Mouse (Mus musculus) hindbrain, embryonic 13.5 days (tissue): Measurements from ENCODE around the gene Pik3ap1. TPM values are rescaled to one million over a fixed set of nuclear protein-coding genes. Genes with fewer than 3 reads are reported as not detected.
A peak's percentile ranks its signal among the peaks of the same experiment; 100 is the strongest.

Experiments used
- ATAC-seq: fragments of 200-750 bp; cut with Nextera tagmentation; 2 replicates; pipeline ENCODE4 v1.8.0; 2017; ENCODE audit warnings: moderate TSS enrichment; ENCODE audit not compliant: low FRiP score
- H3K27ac ChIP-seq: fragments of 300-500 bp; sonication (generic); 2 replicates; pipeline ENCODE4 v1.5.1; 2015; ENCODE audit warnings: inconsistent platforms, mild to moderate bottlenecking, moderate library complexity
- H3K27me3 ChIP-seq: fragments of 300-500 bp; sonication (generic); 2 replicates; pipeline ENCODE4 v1.6.1; 2015; ENCODE audit warnings: mild to moderate bottlenecking, inconsistent platforms
- H3K36me3 ChIP-seq: fragments of 300-500 bp; sonication (generic); 2 replicates; pipeline ENCODE4 v1.6.1; 2015; ENCODE audit warnings: mild to moderate bottlenecking, inconsistent platforms
- H3K4me1 ChIP-seq: fragments of 300-500 bp; sonication (generic); replicated peaks from 2 replicates; pipeline ENCODE4 v1.6.1; 2015; ENCODE audit warnings: inconsistent platforms
- H3K4me2 ChIP-seq: fragments of 300-500 bp; sonication (generic); 2 replicates; pipeline ENCODE4 v1.6.1; 2015; ENCODE audit warnings: inconsistent platforms, mild to moderate bottlenecking, moderate library complexity
- H3K4me3 ChIP-seq: fragments of 300-500 bp; sonication (generic); 2 replicates; pipeline ENCODE4 v1.5.1; 2015; ENCODE audit warnings: mild to moderate bottlenecking, inconsistent platforms
- H3K9ac ChIP-seq: fragments of 300-500 bp; sonication (generic); 2 replicates; pipeline ENCODE4 v1.6.1; 2015; ENCODE audit warnings: mild to moderate bottlenecking, inconsistent platforms
- H3K9me3 ChIP-seq: fragments of 300-500 bp; sonication (generic); 2 replicates; pipeline ENCODE4 v1.6.1; 2016; ENCODE audit warnings: inconsistent platforms
- WGBS: fragments of 180-500 bp; shearing (Covaris S2); methylation state at CpG from one replicate; pipeline ENCODE4 v1.1.7; 2015; 5-methylcytosine and 5-hydroxymethylcytosine counted together
- polyA plus RNA-seq: library from polyadenylated mRNA; unstranded; fragments of >200 nt; fragmentation: Nextera tagmentation; extraction: Ambion mirVana; gene quantifications from 2 replicates; pipeline ENCODE4 v1.2.1, GENCODE M21; 2015

Pik3ap1 gene
- polyA plus RNA-seq, 1 experiment from 2014 or later: 2.2 TPM

GRCm38 (mm10) chr19:41262712-41263629 lies 121.9 kb downstream of the Pik3ap1 start:
- Histone ChIP-seq H3K4me2 (peak overlapping the region; percentile 77), H3K27me3 (0 out of 2 replicates have a peak, but pooled peaks cover 4% of the 10 kb centered on the region), H3K9ac (peak overlapping the region; percentile 96), H3K4me3 (peak overlapping the region; percentile 92), H3K27ac (peak overlapping the region; percentile 98), H3K4me1 (peaks cover 41% of the 10 kb centered on the region), H3K9me3 (no peaks in the 10 kb centered on the region), H3K36me3 (no peaks in the 10 kb centered on the region)
- peak; percentile 90 for ATAC-seq
- WGBS: 9% methylated on average over 36 of the region's 51 CpGs

GRCm38 (mm10) chr19:41260736-41261135 lies 124.2 kb downstream of the Pik3ap1 start:
- ATAC-seq: no peak
- 96% methylated on average over 3 of the region's 3 CpGs for WGBS
- Histone ChIP-seq H3K9me3 (no peaks in the 10 kb centered on the region), H3K27ac (no peak overlapping the region), H3K4me3 (no peak overlapping the region), H3K4me1 (peaks cover 41% of the 10 kb centered on the region), H3K36me3 (no peaks in the 10 kb centered on the region), H3K9ac (no peak overlapping the region), H3K27me3 (no peaks in the 10 kb centered on the region), H3K4me2 (no peak overlapping the region)

GRCm38 (mm10) chr19:41259256-41259655 lies 125.6 kb downstream of the Pik3ap1 start:
- H3K27me3 ChIP-seq: no peaks in the 10 kb centered on the region
- H3K36me3 ChIP-seq: no peaks in the 10 kb centered on the region
- H3K4me3 ChIP-seq: no peak overlapping the region
- no peak overlapping the region for H3K4me2 ChIP-seq
- no peak overlapping the region for H3K27ac ChIP-seq
- H3K4me1 ChIP-seq: peaks cover 33% of the 10 kb centered on the region
- H3K9me3 ChIP-seq: no peaks in the 10 kb centered on the region
- no peak overlapping the region for H3K9ac ChIP-seq
- WGBS: 84% methylated on average over 6 of the region's 6 CpGs
- no peak for ATAC-seq

- H3K4me3 ChIP-seq: no peak overlapping the region
- H3K27me3 ChIP-seq: no peaks in the 10 kb centered on the region
- 42% methylated on average over 2 of the region's 2 CpGs for WGBS
- no peak for ATAC-seq
- peaks cover 33% of the 10 kb centered on the region for H3K4me1 ChIP-seq
- H3K36me3 ChIP-seq: no peaks in the 10 kb centered on the region
- no peak overlapping the region for H3K9ac ChIP-seq
- no peak overlapping the region for H3K4me2 ChIP-seq
- H3K9me3 ChIP-seq: no peaks in the 10 kb centered on the region
- H3K27ac ChIP-seq: no peak overlapping the region
Measured at GRCm38 (mm10) chr19:41258707-41259106, 126.2 kb downstream of the Pik3ap1 start.

GRCm38 (mm10) chr19:41254584-41254983 lies 130.3 kb downstream of the Pik3ap1 start:
- H3K4me1 ChIP-seq: peaks cover 6% of the 10 kb centered on the region; the same call in 1 of the 2 replicates
- H3K9ac ChIP-seq: no peak overlapping the region
- ATAC-seq: no peak
- H3K9me3 ChIP-seq: no peaks in the 10 kb centered on the region
- 0 out of 2 replicates have a peak, but pooled peaks cover 3% of the 10 kb centered on the region for H3K36me3 ChIP-seq
- no peak overlapping the region for H3K4me2 ChIP-seq
- no peaks in the 10 kb centered on the region for H3K27me3 ChIP-seq
- no peak overlapping the region for H3K4me3 ChIP-seq
- 90% methylated on average over 5 of the region's 5 CpGs for WGBS
- no peak overlapping the region for H3K27ac ChIP-seq

GRCm38 (mm10) chr19:41248968-41249367 lies 135.9 kb downstream of the Pik3ap1 start:
- WGBS: 75% methylated on average over 4 of the region's 4 CpGs
- no peaks in the 10 kb centered on the region for H3K27me3 ChIP-seq
- H3K4me3 ChIP-seq: no peak overlapping the region
- ATAC-seq: no peak
- H3K9me3 ChIP-seq: no peaks in the 10 kb centered on the region
- H3K36me3 ChIP-seq: peaks cover 10% of the 10 kb centered on the region
- H3K4me1 ChIP-seq: peaks cover 3% of the 10 kb centered on the region; the same call in 1 of the 2 replicates
- H3K4me2 ChIP-seq: no peak overlapping the region
- no peak overlapping the region for H3K9ac ChIP-seq
- no peak overlapping the region for H3K27ac ChIP-seq

GRCm38 (mm10) chr19:41248271-41248670 lies 136.6 kb downstream of the Pik3ap1 start:
- Histone ChIP-seq H3K36me3 (peaks cover 10% of the 10 kb centered on the region), H3K4me1 (peaks cover 3% of the 10 kb centered on the region; the same call in 1 of the 2 replicates), H3K27me3 (no peaks in the 10 kb centered on the region), H3K9me3 (no peaks in the 10 kb centered on the region), H3K9ac (no peak overlapping the region), H3K27ac (no peak overlapping the region), H3K4me3 (no peak overlapping the region), H3K4me2 (no peak overlapping the region)
- over 99% methylated on average over 3 of the region's 3 CpGs for WGBS
- ATAC-seq: no peak

- ATAC-seq: no peak
- 82% methylated on average over 4 of the region's 4 CpGs for WGBS
- H3K4me1 ChIP-seq: no peaks in the 10 kb centered on the region
- H3K9me3 ChIP-seq: no peaks in the 10 kb centered on the region
- no peak overlapping the region for H3K4me2 ChIP-seq
- H3K27ac ChIP-seq: no peak overlapping the region
- H3K27me3 ChIP-seq: no peaks in the 10 kb centered on the region
- H3K36me3 ChIP-seq: peaks cover 26% of the 10 kb centered on the region
- H3K9ac ChIP-seq: no peak overlapping the region
- H3K4me3 ChIP-seq: no peak overlapping the region
Measured at GRCm38 (mm10) chr19:41246271-41246670, 138.6 kb downstream of the Pik3ap1 start.

- Histone ChIP-seq H3K9me3 (no peaks in the 10 kb centered on the region), H3K4me1 (no peaks in the 10 kb centered on the region), H3K27me3 (no peaks in the 10 kb centered on the region), H3K4me3 (no peak overlapping the region), H3K36me3 (peaks cover 39% of the 10 kb centered on the region), H3K27ac (no peak overlapping the region), H3K9ac (no peak overlapping the region), H3K4me2 (no peak overlapping the region)
- WGBS: 61% methylated on average over 6 of the region's 6 CpGs
- ATAC-seq: no peak
Measured at GRCm38 (mm10) chr19:41244581-41244980, 140.3 kb downstream of the Pik3ap1 start.

- no peaks in the 10 kb centered on the region for H3K4me1 ChIP-seq
- H3K4me3 ChIP-seq: no peak overlapping the region
- ATAC-seq: no peak
- 95% methylated on average over 5 of the region's 5 CpGs for WGBS
- H3K27ac ChIP-seq: no peak overlapping the region
- H3K36me3 ChIP-seq: peaks cover 52% of the 10 kb centered on the region
- H3K9ac ChIP-seq: no peak overlapping the region
- no peaks in the 10 kb centered on the region for H3K27me3 ChIP-seq
- no peaks in the 10 kb centered on the region for H3K9me3 ChIP-seq
- no peak overlapping the region for H3K4me2 ChIP-seq
Measured at GRCm38 (mm10) chr19:41241997-41242396, 142.9 kb downstream of the Pik3ap1 start.

- no peak for ATAC-seq
Measured at GRCm38 (mm10) chr19:41233698-41234097, 151.2 kb downstream of the Pik3ap1 start.

More at GRCm38 (mm10) chr19:41233698-41234097, 151.2 kb downstream of the Pik3ap1 start:
- no peak overlapping the region for H3K27ac ChIP-seq
- no peaks in the 10 kb centered on the region for H3K27me3 ChIP-seq
- no peaks in the 10 kb centered on the region for H3K9me3 ChIP-seq
- H3K9ac ChIP-seq: no peak overlapping the region
- no peak overlapping the region for H3K4me3 ChIP-seq
- H3K4me1 ChIP-seq: no peaks in the 10 kb centered on the region
- no peak overlapping the region for H3K4me2 ChIP-seq
- 93% methylated on average over 4 of the region's 4 CpGs for WGBS
- H3K36me3 ChIP-seq: peaks cover 59% of the 10 kb centered on the region
